Mouse (Mus musculus): ENCODE measurements around the gene Ikzf4. TPM values are rescaled to one million over a fixed set of nuclear protein-coding genes. Genes with fewer than 3 reads are reported as not detected.

Gene Ikzf4
- polyA plus RNA-seq, 1 experiment from 2014 or later = 11.3 TPM

GRCm38 (mm10) chr10:128592797-128593196, 53.0 kb downstream of the Ikzf4 start:
- no peaks in the 10 kb centered on the region for H3K36me3 ChIP-seq
- H3K27me3 ChIP-seq = peaks cover 19% of the 10 kb centered on the region
- H3K9me3 ChIP-seq = no peaks in the 10 kb centered on the region
- WGBS = 42% methylated on average over 5 of the region's 5 CpGs
- H3K4me1 ChIP-seq = peaks cover 14% of the 10 kb centered on the region
- no peak overlapping the region for H3K4me3 ChIP-seq
- H3K4me2 ChIP-seq (replicated peaks) = no peak overlapping the region
- H3K9ac ChIP-seq (replicated peaks) = no peak overlapping the region
- ATAC-seq (replicated peaks) = no peak
- H3K27ac ChIP-seq (replicated peaks) = no peak overlapping the region

GRCm38 (mm10) chr10:128591436-128591835, 54.4 kb downstream of the Ikzf4 start:
- H3K9me3 ChIP-seq = no peaks in the 10 kb centered on the region

GRCm38 (mm10) chr10:128590193-128590690, 55.5 kb downstream of the Ikzf4 start:
- H3K9ac ChIP-seq (replicated peaks) = peak overlapping the region; percentile 44
- no peak overlapping the region for H3K27ac ChIP-seq (replicated peaks)
- 0% methylated on average over 41 of the region's 43 CpGs for WGBS
- H3K9me3 ChIP-seq = no peaks in the 10 kb centered on the region
- H3K27me3 ChIP-seq = peaks cover 26% of the 10 kb centered on the region
- ATAC-seq (replicated peaks) = peak; percentile 59
- peak overlapping the region; percentile 65 for H3K4me3 ChIP-seq
- H3K4me1 ChIP-seq = peaks cover 14% of the 10 kb centered on the region
- H3K36me3 ChIP-seq = no peaks in the 10 kb centered on the region
- H3K4me2 ChIP-seq (replicated peaks) = peak overlapping the region; percentile 95

More at GRCm38 (mm10) chr10:128591436-128591835, 54.4 kb downstream of the Ikzf4 start:
- Histone ChIP-seq H3K4me3 (no peak overlapping the region), H3K9ac (replicated peaks) (no peak overlapping the region), H3K4me1 (peaks cover 14% of the 10 kb centered on the region), H3K27me3 (peaks cover 26% of the 10 kb centered on the region), H3K4me2 (replicated peaks) (no peak overlapping the region), H3K36me3 (no peaks in the 10 kb centered on the region), H3K27ac (replicated peaks) (no peak overlapping the region)
- no peak for ATAC-seq (replicated peaks)
- WGBS = 93% methylated on average over 6 of the region's 6 CpGs

GRCm38 (mm10) chr10:128589464-128590192, 56.2 kb downstream of the Ikzf4 start, which contains the start of gene Erbb3:
TSS of gene Erbb3 (minus strand) at chr10:128589652.
- H3K27ac ChIP-seq (replicated peaks) = no peak within 1 kb of the TSS
- no peaks in the 10 kb centered on the region for H3K9me3 ChIP-seq
- H3K9ac ChIP-seq (replicated peaks) = peak within 1 kb of the TSS; percentile 44
- WGBS = under 1% methylated on average over 43 of the region's 43 CpGs
- peak within 1 kb of the TSS; percentile 65 for H3K4me3 ChIP-seq
- H3K4me2 ChIP-seq (replicated peaks) = peak within 1 kb of the TSS; percentile 95
- peak; percentile 33 for ATAC-seq (replicated peaks)
- peaks cover 26% of the 10 kb centered on the region for H3K27me3 ChIP-seq
- H3K36me3 ChIP-seq = no peaks in the 10 kb centered on the region
- peaks cover 14% of the 10 kb centered on the region for H3K4me1 ChIP-seq

GRCm38 (mm10) chr10:128588775-128589463, 56.9 kb downstream of the Ikzf4 start:
- H3K4me1 ChIP-seq = peaks cover 14% of the 10 kb centered on the region
- H3K4me2 ChIP-seq (replicated peaks) = peak overlapping the region; percentile 95
- peak overlapping the region; percentile 65 for H3K4me3 ChIP-seq
- no peaks in the 10 kb centered on the region for H3K9me3 ChIP-seq
- peaks cover 26% of the 10 kb centered on the region for H3K27me3 ChIP-seq
- ATAC-seq (replicated peaks) = peak; percentile 39; the same call in 1 of the 2 replicates
- H3K27ac ChIP-seq (replicated peaks) = no peak overlapping the region
- H3K36me3 ChIP-seq = no peaks in the 10 kb centered on the region
- peak overlapping the region; percentile 44 for H3K9ac ChIP-seq (replicated peaks)
- 2% methylated on average over 23 of the region's 23 CpGs for WGBS

GRCm38 (mm10) chr10:128588136-128588535, 57.7 kb downstream of the Ikzf4 start:
- Histone ChIP-seq H3K4me2 (replicated peaks) (no peak overlapping the region), H3K27ac (replicated peaks) (no peak overlapping the region), H3K4me1 (peaks cover 14% of the 10 kb centered on the region), H3K36me3 (no peaks in the 10 kb centered on the region), H3K4me3 (no peak overlapping the region), H3K9me3 (no peaks in the 10 kb centered on the region), H3K9ac (replicated peaks) (no peak overlapping the region), H3K27me3 (peaks cover 26% of the 10 kb centered on the region)
- no peak for ATAC-seq (replicated peaks)
- 19% methylated on average over 1 of the region's 1 CpGs for WGBS

GRCm38 (mm10) chr10:128587697-128588096, 58.1 kb downstream of the Ikzf4 start:
- Histone ChIP-seq H3K4me1 (peaks cover 14% of the 10 kb centered on the region), H3K27ac (replicated peaks) (no peak overlapping the region), H3K36me3 (no peaks in the 10 kb centered on the region), H3K9ac (replicated peaks) (no peak overlapping the region), H3K9me3 (no peaks in the 10 kb centered on the region), H3K27me3 (peaks cover 26% of the 10 kb centered on the region), H3K4me3 (no peak overlapping the region), H3K4me2 (replicated peaks) (no peak overlapping the region)
- ATAC-seq (replicated peaks) = no peak
- 51% methylated on average over 8 of the region's 8 CpGs for WGBS

- H3K27ac ChIP-seq (replicated peaks) = no peak overlapping the region
- H3K9me3 ChIP-seq = no peaks in the 10 kb centered on the region
- H3K4me2 ChIP-seq (replicated peaks) = no peak overlapping the region
- no peaks in the 10 kb centered on the region for H3K36me3 ChIP-seq
- H3K9ac ChIP-seq (replicated peaks) = no peak overlapping the region
- peaks cover 14% of the 10 kb centered on the region for H3K4me1 ChIP-seq
- WGBS = 56% methylated on average over 4 of the region's 4 CpGs
- H3K27me3 ChIP-seq = peaks cover 26% of the 10 kb centered on the region
- ATAC-seq (replicated peaks) = no peak
- no peak overlapping the region for H3K4me3 ChIP-seq
Observed at GRCm38 (mm10) chr10:128587120-128587519, 58.7 kb downstream of the Ikzf4 start.

- no peaks in the 10 kb centered on the region for H3K36me3 ChIP-seq
- H3K9me3 ChIP-seq = no peaks in the 10 kb centered on the region
- no peak for ATAC-seq (replicated peaks)
- no peak overlapping the region for H3K4me3 ChIP-seq
- H3K4me2 ChIP-seq (replicated peaks) = no peak overlapping the region
- no peak overlapping the region for H3K9ac ChIP-seq (replicated peaks)
- 14% methylated on average over 1 of the region's 1 CpGs for WGBS
- H3K4me1 ChIP-seq = peaks cover 14% of the 10 kb centered on the region
- peaks cover 26% of the 10 kb centered on the region for H3K27me3 ChIP-seq
- no peak overlapping the region for H3K27ac ChIP-seq (replicated peaks)
Observed at GRCm38 (mm10) chr10:128586546-128586945, 59.2 kb downstream of the Ikzf4 start.

GRCm38 (mm10) chr10:128584386-128584785, 61.4 kb downstream of the Ikzf4 start:
- 10% methylated on average over 4 of the region's 4 CpGs for WGBS
- no peak for ATAC-seq (replicated peaks)
- peaks cover 23% of the 10 kb centered on the region for H3K27me3 ChIP-seq

GRCm38 (mm10) chr10:128583644-128584043, 62.1 kb downstream of the Ikzf4 start:
- no peaks in the 10 kb centered on the region for H3K4me1 ChIP-seq
- 18% methylated on average over 7 of the region's 7 CpGs for WGBS
- H3K9ac ChIP-seq (replicated peaks) = no peak overlapping the region
- no peaks in the 10 kb centered on the region for H3K9me3 ChIP-seq
- H3K4me3 ChIP-seq = no peak overlapping the region
- H3K4me2 ChIP-seq (replicated peaks) = no peak overlapping the region
- H3K27ac ChIP-seq (replicated peaks) = no peak overlapping the region
- H3K27me3 ChIP-seq = peaks cover 16% of the 10 kb centered on the region
- H3K36me3 ChIP-seq = no peaks in the 10 kb centered on the region
- no peak for ATAC-seq (replicated peaks)

More at GRCm38 (mm10) chr10:128584386-128584785, 61.4 kb downstream of the Ikzf4 start:
- Histone ChIP-seq H3K9ac (replicated peaks) (no peak overlapping the region), H3K4me3 (no peak overlapping the region), H3K4me1 (peaks cover 4% of the 10 kb centered on the region), H3K9me3 (no peaks in the 10 kb centered on the region), H3K36me3 (no peaks in the 10 kb centered on the region), H3K27ac (replicated peaks) (no peak overlapping the region), H3K4me2 (replicated peaks) (no peak overlapping the region)

Data from forebrain, embryonic 15.5 days (tissue).